Mouse (Mus musculus) embryonic fibroblast, embryonic 13.5 days (primary cell): ENCODE results near the gene Svbp. TPM values are rescaled to one million over a fixed set of nuclear protein-coding genes. Genes with fewer than 3 reads are reported as not detected.

Source experiments
- H3K27ac ChIP-seq: 2 replicates; pipeline ENCODE4 v1.5.1; 2012; ENCODE audit warnings: low read length, control low read depth, inconsistent platforms; ENCODE audit not compliant: insufficient read depth
- H3K4me1 ChIP-seq: 2 replicates; pipeline ENCODE4 v1.6.1; 2011; ENCODE audit warnings: low read length; ENCODE audit not compliant: control insufficient read depth, insufficient read depth
- H3K4me3 ChIP-seq: 2 replicates; pipeline ENCODE4 v1.5.1; 2011; ENCODE audit warnings: mild to moderate bottlenecking, control low read depth, low read length; ENCODE audit not compliant: insufficient read depth
- CTCF ChIP-seq: IDR thresholded peaks from 2 replicates; pipeline ENCODE4 v1.5.1; 2011; ENCODE audit warnings: mild to moderate bottlenecking, control low read depth, low read length, moderate library complexity, borderline replicate concordance; ENCODE audit not compliant: insufficient read depth
- POLR2A ChIP-seq: IDR thresholded peaks from 2 replicates; pipeline ENCODE4 v1.6.1; 2011; ENCODE audit warnings: low read depth, mild to moderate bottlenecking, control low read depth, low read length, moderate library complexity
- polyA plus RNA-seq: library from polyadenylated mRNA; stranded (reverse); fragments of >200 nt; gene quantifications from 2 replicates; pipeline ENCODE4 v1.2.4, GENCODE M21; 2011; ENCODE audit warnings: low read depth; ENCODE audit not compliant: missing spikeins, insufficient read length

Gene Svbp
- polyA plus RNA-seq, result 42.2 and 57.6 TPM in 2 replicates

GRCm38 (mm10) chr4:119194909-119195581 lies at the start of gene Svbp:
Svbp (plus strand) TSS chr4:119195306.
- peak within 1 kb of the TSS; percentile 68 for H3K4me3 ChIP-seq
- peak within 1 kb of the TSS; percentile 60 for H3K27ac ChIP-seq
- no peak for TF ChIP-seq CTCF
- peak; percentile 66 for TF ChIP-seq POLR2A
- 0 out of 2 replicates have a peak, but pooled peaks cover 5% of the 10 kb centered on the region for H3K4me1 ChIP-seq

DNA sequence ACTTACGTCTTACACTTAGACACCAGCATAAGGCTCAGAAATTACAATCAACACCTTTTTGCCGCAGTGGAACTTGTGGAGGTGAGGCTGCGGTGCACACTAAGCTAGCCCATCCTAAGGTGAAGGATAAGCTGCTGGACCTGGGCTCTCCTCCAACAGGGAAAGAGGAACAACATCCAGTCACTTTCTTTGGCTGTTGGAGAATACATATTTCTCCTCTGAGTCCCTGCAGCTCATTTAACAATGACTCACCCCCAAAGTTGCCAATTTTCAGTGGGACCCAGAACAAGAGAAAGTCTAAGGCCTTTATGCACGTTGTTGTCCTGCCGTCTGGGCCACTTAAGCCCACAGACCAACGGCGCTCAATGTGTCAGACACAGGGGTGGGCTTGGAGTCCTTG lies 48.3 kb upstream of the Svbp start:
- TF ChIP-seq CTCF, result no peak
- TF ChIP-seq POLR2A, result no peak
- Histone ChIP-seq H3K27ac (peak overlapping the region; percentile 51), H3K4me1 (peaks cover 6% of the 10 kb centered on the region; the same call in 1 of the 2 replicates), H3K4me3 (no peak overlapping the region)

DNA sequence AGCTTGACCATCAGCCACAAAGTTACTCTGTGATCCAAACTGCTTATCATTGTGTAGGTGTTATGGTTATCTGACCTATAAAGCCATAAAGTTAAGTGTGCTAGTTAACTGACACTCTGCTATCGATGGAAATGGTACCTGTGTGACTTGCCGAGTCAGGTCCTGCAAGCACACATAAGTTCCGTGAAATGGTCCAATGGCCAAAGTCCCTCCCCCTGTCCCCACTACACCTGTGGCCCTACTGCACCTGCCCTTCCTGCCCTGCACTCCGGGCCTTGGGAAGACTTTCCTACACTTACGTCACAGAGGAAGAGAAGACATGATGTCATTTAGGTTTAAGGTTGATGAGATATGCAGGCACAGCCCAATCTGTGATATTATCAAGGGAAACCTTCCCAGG lies 47.8 kb upstream of the Svbp start:
- H3K27ac ChIP-seq, result peak overlapping the region; percentile 51
- TF ChIP-seq POLR2A, result no peak
- no peak for TF ChIP-seq CTCF
- peaks cover 6% of the 10 kb centered on the region; the same call in 1 of the 2 replicates for H3K4me1 ChIP-seq

DNA sequence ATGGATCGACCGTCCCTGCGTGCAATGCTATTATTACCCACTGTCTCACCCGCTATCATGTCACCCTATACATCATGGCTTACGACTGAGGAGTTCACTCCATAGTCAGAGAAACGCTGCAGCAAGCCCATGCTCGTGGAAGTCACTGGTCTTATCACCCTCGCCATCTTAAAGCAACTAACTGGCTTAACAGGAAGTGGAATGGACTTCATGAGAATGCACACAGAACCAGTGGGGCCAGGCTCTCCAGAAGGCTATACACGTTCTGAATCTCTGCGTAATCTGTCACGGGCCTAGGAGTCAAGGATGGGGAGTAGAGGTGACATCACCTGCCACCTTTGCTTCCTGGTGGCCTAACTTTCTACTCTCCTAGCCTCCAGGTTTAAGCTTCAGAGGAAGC lies 46.4 kb upstream of the Svbp start:
- TF ChIP-seq CTCF (no peak), POLR2A (no peak)
- no peak overlapping the region for H3K27ac ChIP-seq

More for the DNA sequence above, 47.8 kb upstream of the Svbp start:
- H3K4me3 ChIP-seq, result no peak overlapping the region

GRCm38 (mm10) chr4:119157186-119157585 lies 37.9 kb upstream of the Svbp start:
- no peak for TF ChIP-seq CTCF
- TF ChIP-seq POLR2A, result no peak

More for the DNA sequence above, 46.4 kb upstream of the Svbp start:
- Histone ChIP-seq H3K4me1 (peaks cover 6% of the 10 kb centered on the region; the same call in 1 of the 2 replicates), H3K4me3 (no peak overlapping the region)

GRCm38 (mm10) chr4:119157891-119158290 lies 37.2 kb upstream of the Svbp start:
- no peaks in the 10 kb centered on the region for H3K4me1 ChIP-seq
- TF ChIP-seq CTCF (no peak), POLR2A (no peak)
- H3K4me3 ChIP-seq, result no peak overlapping the region
- H3K27ac ChIP-seq, result no peak overlapping the region

More at GRCm38 (mm10) chr4:119157186-119157585, 37.9 kb upstream of the Svbp start:
- Histone ChIP-seq H3K4me3 (no peak overlapping the region), H3K27ac (no peak overlapping the region), H3K4me1 (no peaks in the 10 kb centered on the region)

- TF ChIP-seq CTCF (no peak), POLR2A (no peak)
- no peak overlapping the region for H3K4me3 ChIP-seq
- no peaks in the 10 kb centered on the region for H3K4me1 ChIP-seq
- no peak overlapping the region for H3K27ac ChIP-seq
Observed at GRCm38 (mm10) chr4:119161358-119161757, 33.7 kb upstream of the Svbp start.

DNA sequence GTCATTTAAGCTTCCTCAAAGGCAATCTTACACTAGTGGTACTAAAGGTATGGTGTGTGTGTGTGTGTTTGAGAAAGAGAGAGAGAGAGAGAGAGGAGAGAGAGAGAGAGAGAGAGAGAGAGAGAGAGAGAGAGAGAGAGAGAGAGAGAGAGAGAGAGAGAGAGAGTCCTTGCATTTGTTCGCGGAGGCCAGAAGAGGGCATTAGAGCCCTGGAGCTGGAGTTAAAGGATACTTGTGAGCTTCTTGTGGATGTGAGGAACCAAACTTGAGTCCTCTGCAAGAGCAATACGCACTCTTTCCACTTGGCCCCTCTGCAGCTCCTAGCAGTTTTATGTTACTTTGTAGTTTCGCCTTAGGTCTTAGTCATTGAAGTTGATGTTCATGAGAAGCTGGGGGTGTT lies 32.1 kb upstream of the Svbp start:
- no peak overlapping the region for H3K27ac ChIP-seq
- no peak for TF ChIP-seq POLR2A
- no peak for TF ChIP-seq CTCF
- no peak overlapping the region for H3K4me3 ChIP-seq
- H3K4me1 ChIP-seq, result no peaks in the 10 kb centered on the region

DNA sequence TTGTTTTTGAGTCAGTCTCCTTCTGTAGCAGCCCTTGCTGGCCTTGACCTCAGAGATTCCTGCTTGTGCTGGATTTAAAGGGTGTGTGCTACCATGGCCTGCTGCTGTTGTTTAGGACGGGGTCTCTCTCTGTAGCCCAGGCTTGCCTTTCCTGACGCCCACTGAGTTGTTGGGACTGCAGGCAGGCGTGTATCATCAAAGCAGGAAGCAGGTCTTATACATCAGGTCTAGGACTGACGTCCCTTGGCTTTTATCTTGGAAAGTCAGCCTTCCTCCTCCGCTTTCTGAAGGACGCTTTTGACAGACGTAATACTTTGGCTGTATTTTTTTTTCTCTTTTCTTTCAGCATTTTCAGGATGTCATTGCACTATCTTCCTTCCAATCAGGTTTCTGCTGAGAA lies 29.2 kb upstream of the Svbp start:
- TF ChIP-seq CTCF (no peak), POLR2A (no peak)
- Histone ChIP-seq H3K4me1 (no peaks in the 10 kb centered on the region), H3K27ac (no peak overlapping the region), H3K4me3 (no peak overlapping the region)

- Histone ChIP-seq H3K27ac (no peak overlapping the region), H3K4me1 (peaks cover 2% of the 10 kb centered on the region; the same call in 1 of the 2 replicates), H3K4me3 (no peak overlapping the region)
- TF ChIP-seq POLR2A (no peak), CTCF (no peak)
Observed at GRCm38 (mm10) chr4:119167068-119167467, 28.0 kb upstream of the Svbp start.
